Mouse (Mus musculus) urinary bladder, postnatal 36 days (tissue): ENCODE results near the gene Vwa3b.

Source experiments
- DNase-seq, 2 experiments: peaks; one replicate each; pipeline ENCODE4 v3.0.0; 2022; ENCODE audit warnings: low spot score in 2 of 2, mixed read lengths in 1 of 2

Gene Vwa3b

GRCm38 (mm10) chr1:37063053-37063452 lies 36.7 kb downstream of the Vwa3b start:
- no peak for DNase-seq

DNA sequence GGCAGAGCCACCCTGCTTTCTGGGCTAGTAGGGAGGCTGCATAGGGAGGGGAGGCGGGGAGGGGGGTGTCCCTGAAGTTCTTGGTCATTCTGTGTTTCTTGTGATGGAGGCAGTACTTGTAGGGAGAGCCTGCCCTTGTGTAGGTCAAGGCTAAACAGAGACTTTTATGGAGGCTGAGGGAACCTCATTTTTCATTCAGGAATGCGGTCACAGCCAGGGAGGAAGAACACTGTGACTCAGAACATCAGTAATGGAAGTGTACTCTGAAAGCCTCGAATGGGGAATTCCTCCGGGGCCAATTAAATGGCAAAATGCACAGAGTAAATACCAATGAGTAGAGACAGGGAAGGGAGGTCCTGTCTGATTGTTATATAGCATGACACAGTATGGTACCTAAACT lies 37.4 kb downstream of the Vwa3b start:
- no peak for DNase-seq

GRCm38 (mm10) chr1:37065658-37066412 lies 39.4 kb downstream of the Vwa3b start:
- DNase-seq = no peak

- DNase-seq = no peak
Observed at GRCm38 (mm10) chr1:37075759-37076158, 49.4 kb downstream of the Vwa3b start.

DNA sequence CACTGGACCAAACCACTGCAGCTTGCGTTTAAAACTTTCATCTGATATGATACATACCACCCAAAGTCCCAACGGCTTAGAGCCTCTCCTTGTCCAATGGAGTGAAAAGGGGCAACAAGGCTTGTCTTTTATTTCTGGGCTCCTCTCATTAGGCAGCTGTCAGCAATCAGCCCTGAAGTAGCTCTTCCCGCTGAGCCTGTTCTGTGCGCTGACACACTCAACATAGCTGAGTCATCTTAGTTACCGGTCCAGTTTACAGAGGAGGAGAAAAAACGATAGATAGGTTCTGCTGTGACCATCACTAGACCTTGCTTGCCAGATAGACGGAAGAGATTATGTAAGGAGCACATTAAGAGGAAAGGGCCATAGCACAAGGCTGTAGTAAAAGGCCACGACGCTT lies 50.9 kb downstream of the Vwa3b start:
- peak; percentile 27 to 28 for DNase-seq

GRCm38 (mm10) chr1:37077955-37078549 lies 51.7 kb downstream of the Vwa3b start:
- DNase-seq = no peak

- DNase-seq = no peak
Observed at GRCm38 (mm10) chr1:37080442-37080841, 54.0 kb downstream of the Vwa3b start.

DNA sequence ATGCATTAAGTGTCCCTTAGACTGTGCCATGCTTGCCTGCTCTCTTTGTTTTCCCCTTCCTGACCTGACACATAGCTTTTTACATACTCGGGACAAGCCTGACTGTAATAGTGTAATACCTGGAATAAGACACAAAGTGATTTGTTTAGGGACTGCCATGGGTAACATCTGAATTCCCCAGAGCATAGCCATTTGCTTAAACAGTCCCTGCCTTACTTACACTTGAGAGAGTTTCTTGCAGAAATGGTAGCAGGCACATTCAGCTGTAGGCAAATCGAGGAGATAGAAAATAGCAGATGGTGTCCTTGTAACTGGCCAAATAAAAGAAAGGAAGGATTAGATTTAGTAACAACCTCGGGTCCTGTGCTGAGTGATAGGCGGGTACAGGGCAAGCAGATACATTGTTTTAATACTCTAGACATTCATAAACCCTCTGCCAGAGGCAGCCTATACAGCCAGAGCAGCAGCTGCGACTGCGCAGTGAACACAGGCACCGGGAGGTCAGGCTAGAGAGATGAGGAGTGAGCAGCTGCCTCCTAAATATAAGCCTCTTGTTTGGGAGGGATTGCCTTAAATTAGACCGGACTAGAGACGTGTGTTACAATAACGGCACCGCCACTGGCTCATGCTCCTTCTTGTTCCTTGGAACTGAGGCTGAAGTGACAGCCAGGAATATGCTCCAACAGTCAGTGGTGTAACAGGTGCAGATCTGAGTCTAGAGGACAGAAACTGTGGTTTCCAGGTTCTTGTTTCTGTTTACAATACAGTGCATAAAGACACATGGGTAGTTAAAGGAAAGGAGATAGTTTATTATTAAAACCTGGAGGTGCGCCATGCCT lies 55.2 kb downstream of the Vwa3b start:
- DNase-seq = no peak

- no peak for DNase-seq
Observed at GRCm38 (mm10) chr1:37082215-37082464, 55.7 kb downstream of the Vwa3b start.

DNA sequence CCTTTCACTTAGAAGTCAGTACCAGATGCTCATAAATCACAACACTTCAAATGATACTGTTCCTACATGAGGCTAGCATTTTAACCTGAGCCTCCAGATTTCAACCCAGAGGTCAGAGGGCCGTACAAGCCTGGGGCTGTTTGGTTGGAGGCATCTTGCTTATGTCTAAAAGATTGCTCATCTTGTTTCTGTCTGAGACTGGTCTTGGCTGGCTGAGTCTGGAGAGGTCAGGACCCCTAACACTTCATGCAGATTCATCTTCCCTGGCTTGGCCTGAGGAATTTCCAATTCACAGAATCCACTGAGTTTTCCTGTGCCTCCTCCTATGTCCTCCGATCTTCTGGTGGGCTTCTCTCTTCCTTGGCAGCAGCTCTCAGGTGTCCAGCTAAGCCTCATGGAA lies 57.7 kb downstream of the Vwa3b start:
- DNase-seq = no peak

DNA sequence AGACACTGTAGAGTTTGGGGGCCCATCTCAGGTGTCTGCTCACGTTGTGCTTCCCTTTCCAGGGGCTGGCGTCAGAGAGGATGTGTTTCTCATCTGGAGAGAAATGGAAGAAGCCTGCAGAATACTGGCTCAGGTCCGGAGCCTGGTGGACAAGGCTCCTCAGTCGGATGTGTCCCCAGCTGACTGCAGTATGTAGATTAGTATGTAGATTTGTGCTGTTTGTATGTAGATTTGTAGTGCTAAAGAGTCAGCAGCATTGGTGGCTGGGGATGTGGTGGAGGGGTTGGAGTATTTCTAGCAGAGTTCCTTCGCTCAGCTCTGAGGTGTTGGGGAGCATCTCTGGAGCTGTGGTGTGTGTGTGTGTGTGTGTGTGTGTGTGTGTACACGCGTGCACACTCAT lies 58.8 kb downstream of the Vwa3b start:
- no peak for DNase-seq

- DNase-seq = peak in 1 of 2 experiments; percentile 6
Observed at GRCm38 (mm10) chr1:37089191-37089590, 62.8 kb downstream of the Vwa3b start.

GRCm38 (mm10) chr1:37097382-37098093 lies 71.1 kb downstream of the Vwa3b start:
- DNase-seq = no peak

- DNase-seq = no peak
Observed at GRCm38 (mm10) chr1:37098094-37098555, 71.7 kb downstream of the Vwa3b start.

DNA sequence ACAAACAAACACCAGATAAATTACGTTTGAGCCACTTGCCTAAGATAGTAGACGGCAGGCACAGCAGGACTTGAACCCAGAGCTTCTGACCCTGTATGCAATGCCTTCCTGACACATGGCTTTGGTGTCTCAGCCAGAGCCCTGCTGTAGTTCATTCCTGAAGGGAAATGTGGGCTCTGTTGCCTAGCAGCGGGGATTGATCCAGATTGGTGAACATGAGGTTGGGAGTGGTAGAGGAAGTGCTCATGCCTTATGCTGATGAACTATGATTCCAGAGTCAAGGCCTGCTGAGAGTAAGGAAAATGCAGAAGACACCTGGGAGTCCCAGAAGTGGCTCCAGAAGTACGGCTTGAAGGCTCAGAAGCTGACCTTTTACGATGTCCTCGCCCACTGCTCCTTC lies 74.0 kb downstream of the Vwa3b start:
- DNase-seq = no peak

GRCm38 (mm10) chr1:37101016-37101415 lies 74.6 kb downstream of the Vwa3b start:
- no peak for DNase-seq

GRCm38 (mm10) chr1:37101717-37102116 lies 75.3 kb downstream of the Vwa3b start:
- no peak for DNase-seq

DNA sequence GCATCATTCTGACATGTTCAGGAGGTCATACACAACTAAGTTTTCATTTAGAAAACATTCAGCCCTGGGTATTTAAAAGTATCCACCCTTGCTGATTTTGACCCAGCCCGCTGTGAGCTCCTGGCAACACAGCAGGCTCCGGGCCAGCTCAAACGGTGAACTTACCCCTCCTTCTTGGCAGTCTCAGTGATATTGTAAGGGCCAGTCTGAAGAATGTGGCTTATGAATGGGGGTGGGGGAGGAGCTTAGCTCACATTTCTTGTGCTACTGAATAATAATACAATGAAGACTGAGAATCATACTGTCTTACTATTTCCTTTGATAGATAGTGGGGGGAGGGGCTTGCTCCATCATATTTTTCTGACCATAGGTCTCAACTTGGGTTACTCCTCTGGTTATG lies 78.8 kb downstream of the Vwa3b start:
- no peak for DNase-seq

DNA sequence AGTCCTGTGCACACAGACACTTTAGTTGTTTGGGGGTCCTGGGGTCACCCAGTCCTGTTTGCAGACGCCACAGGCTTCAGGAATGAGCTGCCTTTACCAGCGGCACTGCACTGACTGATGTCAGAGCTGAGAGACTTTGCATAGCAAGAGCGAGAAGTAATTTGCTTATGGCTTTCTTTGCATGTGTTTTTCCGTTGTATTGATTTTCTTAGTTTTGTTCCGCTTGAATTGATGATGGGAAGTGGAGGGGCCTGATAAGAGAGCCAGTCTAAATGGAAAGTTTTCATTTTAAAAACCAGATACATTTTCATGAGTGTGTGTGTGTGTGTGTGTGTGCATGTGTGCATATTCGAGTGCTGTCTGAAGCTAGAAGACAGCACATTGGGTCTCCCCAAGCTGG lies 87.4 kb downstream of the Vwa3b start:
- no peak for DNase-seq

- no peak for DNase-seq
Observed at GRCm38 (mm10) chr1:37115847-37116246, 89.5 kb downstream of the Vwa3b start.

- DNase-seq = no peak
Observed at GRCm38 (mm10) chr1:37116574-37116973, 90.2 kb downstream of the Vwa3b start.

- DNase-seq = no peak
Observed at GRCm38 (mm10) chr1:37117964-37118363, 91.6 kb downstream of the Vwa3b start.
